Mouse (Mus musculus) midbrain, postnatal 0 days (tissue): ENCODE data around the gene Krt17. TPM values are rescaled to one million over a fixed set of nuclear protein-coding genes. Genes with fewer than 3 reads are reported as not detected.

Experiments used
- ATAC-seq: fragments of 200-750 bp; cut with Nextera tagmentation; 2 replicates; pipeline ENCODE4 v1.8.0; 2017; ENCODE audit warnings: moderate number of reproducible peaks, mild to moderate bottlenecking, moderate TSS enrichment, moderate library complexity; ENCODE audit not compliant: low FRiP score
- DNase-seq: peaks from one replicate; pipeline ENCODE4 v3.0.0-alpha.2; 2015; ENCODE audit warnings: low spot score
- H3K27ac ChIP-seq: fragments of 300-500 bp; sonication (generic); 2 replicates; pipeline ENCODE4 v1.5.1; 2014; ENCODE audit warnings: low read depth, mild to moderate bottlenecking, low read length, mixed read lengths
- H3K27me3 ChIP-seq: fragments of 300-500 bp; sonication (generic); 2 replicates; pipeline ENCODE4 v1.6.1; 2014; ENCODE audit warnings: low read length, control low read depth, mixed read lengths; ENCODE audit not compliant: insufficient read depth
- H3K36me3 ChIP-seq: fragments of 300-500 bp; sonication (generic); 2 replicates; pipeline ENCODE4 v1.6.1; 2014; ENCODE audit warnings: low read length, control low read depth, mixed read lengths; ENCODE audit not compliant: insufficient read depth
- H3K4me1 ChIP-seq: fragments of 300-500 bp; sonication (generic); 2 replicates; pipeline ENCODE4 v1.6.1; 2014; ENCODE audit warnings: mild to moderate bottlenecking, control low read depth, antibody characterized with exemption, low read length, mixed read lengths; ENCODE audit not compliant: insufficient read depth
- H3K4me2 ChIP-seq: fragments of 300-500 bp; sonication (generic); 2 replicates; pipeline ENCODE4 v1.6.1; 2014; ENCODE audit warnings: low read depth, mild to moderate bottlenecking, low read length, mixed read lengths; ENCODE audit not compliant: poor library complexity, severe bottlenecking
- H3K4me3 ChIP-seq: fragments of 300-500 bp; sonication (generic); 2 replicates; pipeline ENCODE4 v1.5.1; 2014; ENCODE audit warnings: low read depth, mild to moderate bottlenecking, low read length, moderate library complexity
- H3K9ac ChIP-seq: fragments of 300-500 bp; sonication (generic); replicated peaks from 2 replicates; pipeline ENCODE4 v1.6.1; 2014; ENCODE audit warnings: mild to moderate bottlenecking, low read length, moderate library complexity, mixed read lengths; ENCODE audit not compliant: poor library complexity, severe bottlenecking
- H3K9me3 ChIP-seq: fragments of 300-500 bp; sonication (generic); 2 replicates; pipeline ENCODE4 v1.6.1; 2016; ENCODE audit warnings: low read length, control low read depth
- CTCF ChIP-seq: IDR thresholded peaks from 2 replicates; pipeline ENCODE4 v1.5.1; 2016; ENCODE audit warnings: antibody characterized with exemption, mild to moderate bottlenecking
- WGBS: fragments of 180-500 bp; shearing (Covaris S2); extraction: QIAGEN DNeasy Blood & Tissue Kit; methylation state at CpG from one replicate; pipeline ENCODE4 v1.1.7; 2014; 5-methylcytosine and 5-hydroxymethylcytosine counted together
- polyA plus RNA-seq: library from polyadenylated mRNA; unstranded; fragments of >200 nt; fragmentation: Nextera tagmentation; extraction: Ambion mirVana; gene quantifications from 2 replicates; pipeline ENCODE4 v1.2.1, GENCODE M21; 2015
- total RNA-seq: library from RNA; depleted of rRNA; stranded (reverse); fragments of >200 nt; gene quantifications from 2 replicates; pipeline ENCODE4 v1.2.3, GENCODE M21; 2014

Krt17 gene
- total and polyA plus RNA-seq, 2 experiments from 2014 or later, result 1.5 to 5.5 TPM

DNA sequence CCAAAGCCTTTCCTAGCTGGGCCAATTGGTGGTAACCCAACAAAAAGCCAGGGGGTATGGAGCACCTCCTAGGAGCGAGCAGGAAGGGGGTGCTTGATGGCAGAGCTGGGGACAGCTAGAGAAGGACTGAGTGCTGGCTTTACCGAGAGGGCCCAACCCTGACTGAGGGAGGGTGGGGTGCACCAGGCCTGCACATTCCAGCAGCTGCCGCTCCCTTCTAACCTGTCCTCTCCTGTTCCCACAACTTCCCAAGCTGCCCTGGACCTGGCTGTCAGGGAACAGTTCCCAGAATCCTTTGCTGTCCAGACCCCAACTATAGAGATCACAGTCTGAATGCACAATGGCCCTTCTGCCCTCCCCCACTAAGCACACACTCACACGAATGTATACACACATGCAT lies 24.2 kb upstream of the Krt17 start:
- 93% methylated on average over 4 of the region's 4 CpGs for WGBS
- ATAC-seq (no peak), DNase-seq (no peak)
- Histone ChIP-seq H3K9ac (no peak overlapping the region), H3K27ac (no peak overlapping the region), H3K4me3 (no peak overlapping the region), H3K4me1 (no peaks in the 10 kb centered on the region), H3K4me2 (no peak overlapping the region), H3K36me3 (no peaks in the 10 kb centered on the region), H3K27me3 (no peaks in the 10 kb centered on the region), H3K9me3 (no peaks in the 10 kb centered on the region)
- no peak for TF ChIP-seq CTCF

GRCm38 (mm10) chr11:100282549-100282948 lies 21.7 kb upstream of the Krt17 start:
- Histone ChIP-seq H3K4me2 (no peak overlapping the region), H3K9me3 (no peaks in the 10 kb centered on the region), H3K27me3 (no peaks in the 10 kb centered on the region), H3K4me1 (no peaks in the 10 kb centered on the region), H3K36me3 (no peaks in the 10 kb centered on the region), H3K9ac (no peak overlapping the region), H3K4me3 (no peak overlapping the region), H3K27ac (no peak overlapping the region)
- peak; percentile 81 for TF ChIP-seq CTCF
- ATAC-seq (0 out of 2 replicates have a peak, but pooled peaks have one; percentile 21), DNase-seq (peak; percentile 58)
- WGBS, result 22% methylated on average over 10 of the region's 10 CpGs

DNA sequence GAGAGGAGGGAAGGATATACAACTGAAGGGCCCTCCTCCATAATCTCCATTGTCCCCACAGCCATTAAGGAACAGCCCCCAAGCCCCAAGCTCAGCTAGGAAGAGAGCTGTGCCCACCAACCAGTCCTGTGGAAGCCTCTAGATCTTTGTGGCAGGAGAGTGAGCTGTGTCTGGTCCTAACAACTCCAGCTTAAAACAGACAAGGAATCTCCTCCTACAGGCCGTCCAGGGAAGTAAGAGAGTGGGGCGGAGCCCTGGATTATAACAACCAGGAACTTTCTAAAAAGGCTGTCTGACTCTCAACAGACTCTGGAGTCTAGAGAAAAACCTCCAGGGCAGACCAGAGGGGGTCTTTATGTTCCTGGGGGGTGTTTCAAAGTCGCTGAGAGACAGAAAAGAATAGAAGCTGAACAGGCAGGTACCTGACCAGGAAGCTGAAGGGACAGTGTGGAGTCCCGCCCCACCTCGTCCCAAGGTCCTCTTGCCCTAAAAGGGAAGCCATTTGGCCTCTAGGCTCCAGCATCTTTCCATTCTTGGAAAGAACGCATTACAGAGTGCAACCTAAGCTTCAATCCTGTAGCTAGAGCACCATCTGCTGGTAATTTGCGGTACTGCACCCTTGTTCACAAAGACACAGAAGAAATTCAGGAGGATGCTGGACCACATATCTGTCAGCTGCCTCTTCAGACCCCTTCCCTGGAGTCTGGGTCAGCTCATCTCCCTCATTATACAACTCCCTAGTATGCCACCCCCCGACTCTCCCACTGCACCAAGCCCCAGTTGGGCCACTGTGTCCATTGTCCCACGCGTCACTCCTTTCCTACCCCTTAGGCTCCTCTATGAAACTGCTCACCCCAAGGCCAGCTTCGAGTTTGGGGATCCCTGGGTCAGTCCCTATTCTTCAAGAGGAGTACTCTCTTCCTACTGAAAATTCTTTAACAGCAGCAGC lies 21.0 kb upstream of the Krt17 start:
- H3K27ac ChIP-seq, result no peak overlapping the region

DNA sequence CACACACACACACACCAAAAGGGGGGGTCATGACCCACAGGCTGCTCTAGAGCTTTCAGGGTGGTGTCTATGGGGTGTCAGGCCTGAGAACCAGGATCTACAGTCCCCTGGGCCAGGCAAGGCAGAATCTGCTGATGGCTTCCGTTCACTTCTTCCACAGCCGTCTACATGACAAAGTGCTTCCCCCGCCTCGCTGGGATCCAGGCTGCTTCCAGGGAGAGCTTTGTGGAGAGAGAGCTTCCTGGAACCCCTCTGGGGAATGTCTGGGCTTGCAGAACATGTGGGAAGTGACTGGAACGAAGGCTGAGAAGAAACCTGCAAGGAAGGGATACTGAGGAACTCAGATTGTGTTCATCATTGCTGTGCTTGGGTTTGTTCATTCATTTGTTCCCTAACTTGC lies 17.9 kb upstream of the Krt17 start:
- no peak overlapping the region for H3K4me3 ChIP-seq
- no peaks in the 10 kb centered on the region for H3K9me3 ChIP-seq
- DNase-seq, result no peak
- no peak overlapping the region for H3K4me2 ChIP-seq
- H3K36me3 ChIP-seq, result no peaks in the 10 kb centered on the region
- 61% methylated on average over 5 of the region's 5 CpGs for WGBS
- no peaks in the 10 kb centered on the region for H3K4me1 ChIP-seq
- H3K27ac ChIP-seq, result no peak overlapping the region
- H3K9ac ChIP-seq, result no peak overlapping the region
- H3K27me3 ChIP-seq, result no peaks in the 10 kb centered on the region
- no peak for ATAC-seq
- TF ChIP-seq CTCF, result no peak

More for the DNA sequence above, 21.0 kb upstream of the Krt17 start:
- ATAC-seq, result peak; percentile 42; the same call in 1 of the 2 replicates
- Histone ChIP-seq H3K4me1 (no peaks in the 10 kb centered on the region), H3K4me2 (no peak overlapping the region), H3K9ac (no peak overlapping the region), H3K36me3 (no peaks in the 10 kb centered on the region), H3K4me3 (no peak overlapping the region), H3K27me3 (no peaks in the 10 kb centered on the region), H3K9me3 (no peaks in the 10 kb centered on the region)
- peak; percentile 88 for DNase-seq
- 21% methylated on average over 11 of the region's 11 CpGs for WGBS
- peak; percentile 97 for TF ChIP-seq CTCF

- Histone ChIP-seq H3K4me3 (no peak overlapping the region), H3K9ac (no peak overlapping the region), H3K36me3 (no peaks in the 10 kb centered on the region), H3K4me2 (no peak overlapping the region), H3K9me3 (no peaks in the 10 kb centered on the region), H3K27ac (no peak overlapping the region), H3K4me1 (no peaks in the 10 kb centered on the region), H3K27me3 (no peaks in the 10 kb centered on the region)
- DNase-seq (no peak), ATAC-seq (no peak)
- WGBS, result 76% methylated on average over 15 of the region's 15 CpGs
- no peak for TF ChIP-seq CTCF
These were observed 17.1 kb upstream of the Krt17 start for GRCm38 (mm10) chr11:100277726-100278480.

DNA sequence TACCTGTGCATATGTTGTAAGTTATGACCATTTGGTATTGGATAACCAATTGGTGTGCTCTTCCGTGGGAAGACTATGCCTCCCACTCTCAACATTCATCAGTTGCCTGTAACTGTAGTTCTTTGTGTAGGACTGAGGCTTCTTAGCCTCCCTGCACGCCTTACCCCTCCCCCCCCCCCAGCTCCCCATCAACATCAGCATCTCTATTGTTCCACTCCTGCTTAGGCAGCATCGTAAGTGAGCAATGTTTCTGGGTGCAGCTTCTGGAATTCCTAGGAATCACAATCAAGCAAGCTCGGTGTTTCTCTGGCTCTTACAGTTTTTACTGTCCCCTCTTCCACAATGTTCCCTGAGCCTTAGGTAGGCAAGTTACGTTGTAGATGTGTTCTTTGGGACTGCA lies 14.6 kb upstream of the Krt17 start:
- 53% methylated on average over 4 of the region's 5 CpGs for WGBS
- DNase-seq, result no peak
- no peaks in the 10 kb centered on the region for H3K4me1 ChIP-seq
- no peak for TF ChIP-seq CTCF
- no peaks in the 10 kb centered on the region for H3K9me3 ChIP-seq
- no peak overlapping the region for H3K4me2 ChIP-seq
- H3K9ac ChIP-seq, result no peak overlapping the region
- no peaks in the 10 kb centered on the region for H3K36me3 ChIP-seq
- no peak overlapping the region for H3K27ac ChIP-seq
- H3K27me3 ChIP-seq, result no peaks in the 10 kb centered on the region
- H3K4me3 ChIP-seq, result no peak overlapping the region
- no peak for ATAC-seq
